In genomic region chr17:83807345-83807744, GRCm38 (mm10) we compare ENCODE assay signal across 17 mouse cellular contexts. TPM values are rescaled to one million over a fixed set of nuclear protein-coding genes. Genes with fewer than 3 reads are reported as not detected.
DNase-seq lines count a peak whose midpoint lies in the region; ATAC-seq and TF ChIP-seq lines count a peak whose summit lies in the region.
"Had no signal": no experiment of that assay in that cellular context is flagged by ENCODE, and none has a peak within 500 bp of the region (broad histone marks: within the 10 kb centered on the region; RNA-seq: fewer than 3 reads in every experiment).

No protein-coding gene starts in this region.

- H3K36me3 ChIP-seq in MEL (ENCODE audit: control insufficient read depth in 1 of 2, insufficient read depth in 2 of 2, low read length in 2 of 2) = peaks cover 0 to 21% of the 10 kb centered on the region in 2 experiments; a peak in 2 of 4 replicates
- peaks cover 79% of the 10 kb centered on the region for H3K36me3 ChIP-seq in liver, embryonic 12.5 days
- H3K36me3 ChIP-seq in spleen, adult 2 months (ENCODE audit: control insufficient read depth, insufficient read depth, low read length) = peaks cover 29% of the 10 kb centered on the region
- H3K36me3 ChIP-seq in hindbrain, embryonic 11.5 days (ENCODE audit: control insufficient read depth, insufficient read depth, low read length) = no peaks in the 10 kb centered on the region

- H3K9ac ChIP-seq in MEL (ENCODE audit: control insufficient read depth, low read depth, low read length, poor library complexity, severe bottlenecking) = peak overlapping the region; percentile 33
- no peak overlapping the region for H3K9ac ChIP-seq in liver, embryonic 12.5 days
- no peak overlapping the region for H3K9ac ChIP-seq in hindbrain, embryonic 11.5 days (ENCODE audit: low read depth, low read length)
- H3K9ac ChIP-seq: embryonic facial prominence, embryonic 13.5 days had no signal

- peak; percentile 22; the same call in 1 of the 2 replicates for ATAC-seq in liver, embryonic 12.5 days
- ATAC-seq in hindbrain, embryonic 11.5 days (ENCODE audit: low FRiP score) = no peak
- ATAC-seq: activated CD4-positive, CD25-positive, alpha-beta regulatory T cell, adult 4 months; hindbrain, embryonic 16.5 days; midbrain, embryonic 16.5 days had no signal

- no peaks in the 10 kb centered on the region; the same call in 1 of the 2 replicates for H3K79me2 ChIP-seq in MEL (ENCODE audit: control insufficient read depth, insufficient read depth, low read length, poor library complexity)

- peaks cover 5 to 22% of the 10 kb centered on the region in 2 experiments for H3K4me1 ChIP-seq in MEL (ENCODE audit: control insufficient read depth in 1 of 2, insufficient read depth in 2 of 2, low read length in 2 of 2)
- peaks cover 55% of the 10 kb centered on the region for H3K4me1 ChIP-seq in liver, embryonic 12.5 days
- H3K4me1 ChIP-seq in spleen, adult 2 months (ENCODE audit: control insufficient read depth, insufficient read depth, insufficient read length) = peaks cover 13% of the 10 kb centered on the region; the same call in 1 of the 2 replicates
- H3K4me1 ChIP-seq in hindbrain, embryonic 11.5 days (replicated peaks; ENCODE audit: control insufficient read depth, insufficient read depth, low read length) = no peaks in the 10 kb centered on the region
- H3K4me1 ChIP-seq: embryonic facial prominence, embryonic 13.5 days; forebrain, embryonic 10.5 days had no signal

- TF ChIP-seq CTCF in MEL (IDR thresholded peaks at IDR 0.05 in 2 of 3, conservative IDR thresholded peaks at IDR 0.05 in 1 of 3; ENCODE audit: control insufficient read depth in 1 of 3, insufficient read depth in 1 of 3, low read depth in 2 of 3, low read length in 3 of 3, poor library complexity in 1 of 3, severe bottlenecking in 1 of 3) = no peak
- no peak for TF ChIP-seq CTCF in spleen, adult 2 months (IDR thresholded peaks at IDR 0.05; ENCODE audit: extremely low read depth, insufficient read depth, insufficient read length, insufficient replicate concordance)

- DNase-seq in A20 (ENCODE audit: low read depth, low spot score) (peak; percentile 89), MEL (ENCODE audit: low read depth, low spot score) (peak; percentile 94)
- peak; percentile 52 to 63 for DNase-seq in spleen, adult 2 months (ENCODE audit: low read depth in 1 of 2, low spot score in 2 of 2)
- DNase-seq in testis, postnatal 14 days (ENCODE audit: low spot score) = no peak
- DNase-seq in retina, postnatal 1 day = no peak
- no peak for DNase-seq in neural tube, embryonic 10.5 days (ENCODE audit: extremely low spot score, low spot score)
- no peak for DNase-seq in hindbrain, embryonic 11.5 days (ENCODE audit: low spot score)

- no peak; a peak in 2 of 4 replicates for TF ChIP-seq EP300 in MEL (IDR thresholded peaks at IDR 0.05; ENCODE audit: low read depth in 1 of 2, low read length in 2 of 2)

- H3K27me3 ChIP-seq in MEL (ENCODE audit: control insufficient read depth in 1 of 2, insufficient read depth in 2 of 2, low read length in 2 of 2) = no peaks in the 10 kb centered on the region
- no peaks in the 10 kb centered on the region for H3K27me3 ChIP-seq in liver, embryonic 12.5 days (replicated peaks)
- H3K27me3 ChIP-seq in spleen, adult 2 months (ENCODE audit: control insufficient read depth, insufficient read depth, low read length) = no peaks in the 10 kb centered on the region
- H3K27me3 ChIP-seq in hindbrain, embryonic 11.5 days (ENCODE audit: control insufficient read depth, insufficient read depth, low read length) = no peaks in the 10 kb centered on the region
- H3K27me3 ChIP-seq: embryonic facial prominence, embryonic 13.5 days had no signal

- H3K27ac ChIP-seq in MEL (ENCODE audit: control insufficient read depth, low read depth, low read length) = peak overlapping the region; percentile 96
- H3K27ac ChIP-seq in liver, embryonic 12.5 days = peak overlapping the region; percentile 70
- H3K27ac ChIP-seq in spleen, adult 2 months (ENCODE audit: insufficient read depth, low read length) = peak overlapping the region; percentile 75
- H3K27ac ChIP-seq in hindbrain, embryonic 11.5 days (ENCODE audit: low read depth, low read length) = no peak overlapping the region
- H3K27ac ChIP-seq: embryonic facial prominence, embryonic 13.5 days; forebrain, embryonic 10.5 days; gastrocnemius, adult 2 months; heart, adult 2 months had no signal

- peak in 1 of 2 experiments; percentile 95; a peak in 2 of 4 replicates for TF ChIP-seq POLR2A in MEL (IDR thresholded peaks at IDR 0.05; ENCODE audit: control insufficient read depth in 1 of 2, insufficient read depth in 1 of 2, low read depth in 1 of 2, low read length in 2 of 2, poor library complexity in 1 of 2)
- TF ChIP-seq POLR2A in spleen, adult 2 months (IDR thresholded peaks at IDR 0.05; ENCODE audit: low read depth, low read length) = no peak; the same call in 1 of the 2 replicates

- no peak for TF ChIP-seq RAD21 in MEL (IDR thresholded peaks at IDR 0.05; ENCODE audit: low read depth, low read length)

- WGBS in liver, embryonic 12.5 days (ENCODE audit: insufficient replicate concordance) = 18% methylated on average over 7 of the region's 7 CpGs
- 15% methylated on average over 7 of the region's 7 CpGs for WGBS in spleen, adult 2 months
- 81% methylated on average over 7 of the region's 7 CpGs for WGBS in hindbrain, embryonic 11.5 days

- no peak overlapping the region for H3K4me2 ChIP-seq in liver, embryonic 12.5 days
- H3K4me2 ChIP-seq in hindbrain, embryonic 11.5 days (replicated peaks; ENCODE audit: low read depth, low read length) = no peak overlapping the region
- H3K4me2 ChIP-seq: embryonic facial prominence, embryonic 13.5 days had no signal

- peak overlapping the region in 1 of 2 experiments; percentile 35; a peak in 2 of 4 replicates for H3K4me3 ChIP-seq in MEL (ENCODE audit: control insufficient read depth in 1 of 2, insufficient read depth in 1 of 2, low read depth in 2 of 2, low read length in 2 of 2)
- no peak overlapping the region for H3K4me3 ChIP-seq in liver, embryonic 12.5 days
- no peak overlapping the region for H3K4me3 ChIP-seq in spleen, adult 2 months (ENCODE audit: extremely low read depth, insufficient read depth, insufficient read length)
- H3K4me3 ChIP-seq in hindbrain, embryonic 11.5 days (ENCODE audit: low read depth, low read length) = no peak overlapping the region
- H3K4me3 ChIP-seq: embryonic facial prominence, embryonic 13.5 days; forebrain, embryonic 10.5 days; gastrocnemius, adult 2 months; heart, adult 2 months had no signal

- no peaks in the 10 kb centered on the region for H3K9me3 ChIP-seq in MEL (replicated peaks; ENCODE audit: insufficient read depth, low read length)
- H3K9me3 ChIP-seq in liver, embryonic 12.5 days (replicated peaks) = no peaks in the 10 kb centered on the region
- H3K9me3 ChIP-seq in hindbrain, embryonic 11.5 days (ENCODE audit: control insufficient read depth, low read length) = no peaks in the 10 kb centered on the region
- H3K9me3 ChIP-seq: embryonic facial prominence, embryonic 13.5 days; forebrain, embryonic 10.5 days had no signal

TF ChIP-seq in MEL, 35 proteins besides CTCF, POLR2A, EP300 and RAD21 (continues in another document):
- TF ChIP-seq UBTF (IDR thresholded peaks at IDR 0.05; ENCODE audit: borderline replicate concordance, insufficient read depth, low read depth, low read length) (no peak), MAX (IDR thresholded peaks at IDR 0.05; ENCODE audit: low read length) (peak; percentile 94), SMC3 (IDR thresholded peaks at IDR 0.05; ENCODE audit: low read depth, low read length) (no peak), GATA1 (IDR thresholded peaks at IDR 0.05; ENCODE audit: low read depth, low read length) (peak; percentile 68), TBP (IDR thresholded peaks at IDR 0.05; ENCODE audit: low read depth, low read length) (peak; percentile 92), BHLHE40 (IDR thresholded peaks at IDR 0.05; ENCODE audit: borderline replicate concordance, low read depth, low read length) (peak; percentile 98), RCOR1 (IDR thresholded peaks at IDR 0.05; ENCODE audit: low read depth, low read length) (no peak), MAZ (IDR thresholded peaks at IDR 0.05; ENCODE audit: low read depth, low read length) (no peak; the same call in 1 of the 2 replicates), NELFE (IDR thresholded peaks at IDR 0.05; ENCODE audit: low read depth, low read length) (peak; percentile 79), TCF12 (IDR thresholded peaks at IDR 0.05; ENCODE audit: low read depth, low read length) (peak; percentile 68; the same call in 1 of the 2 replicates), JUND (IDR thresholded peaks at IDR 0.05; ENCODE audit: low read depth, low read length) (no peak), HCFC1 (IDR thresholded peaks at IDR 0.05; ENCODE audit: low read depth, low read length) (no peak), POLR2AphosphoS5 (IDR thresholded peaks at IDR 0.05; ENCODE audit: borderline replicate concordance, low read depth, low read length) (no peak), MXI1 (IDR thresholded peaks at IDR 0.05; ENCODE audit: low read depth, low read length) (peak; percentile 97), USF1 (IDR thresholded peaks at IDR 0.05; ENCODE audit: low read depth, low read length) (peak; percentile 77), MAFK (IDR thresholded peaks at IDR 0.05; ENCODE audit: borderline replicate concordance, low read depth, low read length) (no peak), USF2 (IDR thresholded peaks at IDR 0.05; ENCODE audit: borderline replicate concordance in 1 of 2, insufficient read depth in 1 of 2, low read depth in 1 of 2, low read length in 2 of 2) (no peak), MYC (IDR thresholded peaks at IDR 0.05; ENCODE audit: low read depth, low read length) (peak; percentile 98), CHD1 (IDR thresholded peaks at IDR 0.05; ENCODE audit: low read depth, low read length) (no peak), E2F4 (IDR thresholded peaks at IDR 0.05; ENCODE audit: borderline replicate concordance, low read depth, low read length) (no peak), CHD2 (IDR thresholded peaks at IDR 0.05; ENCODE audit: low read length) (no peak), POLR2AphosphoS2 (IDR thresholded peaks at IDR 0.05; ENCODE audit: low read length) (peak; percentile 37; the same call in 1 of the 2 replicates), NRF1 (IDR thresholded peaks at IDR 0.05; ENCODE audit: insufficient read depth, low read depth, low read length, poor library complexity, severe bottlenecking) (no peak), GABPA (IDR thresholded peaks at IDR 0.05; ENCODE audit: low read depth, low read length) (no peak)

RNA-seq across cellular contexts. Expression of gene Haao, which starts 40.4 kb away (rescaled TPM):
- total RNA-seq in MEL (2012; rRNA removed) = 1.2 and 1.5 TPM in 2 replicates
- polyA plus RNA-seq in MEL (2012; ENCODE audit: insufficient read depth in 1 of 2, insufficient read length in 2 of 2, low read depth in 1 of 2, low replicate concordance in 2 of 2, missing spikeins in 1 of 2) = 1 to 10 TPM in 1 of 2 experiments, not detected in 1; 2.8 TPM
- polyA plus RNA-seq in liver, embryonic 12.5 days (2016; fragmentation: Nextera tagmentation; extraction: Ambion mirVana) = 7.1 and 7.7 TPM in 2 replicates
- 98.5 and 112 TPM in 2 replicates for polyA plus RNA-seq in spleen, adult 2 months (2012; rRNA removed)
- polyA plus RNA-seq in hindbrain, embryonic 11.5 days (2014; fragmentation: Nextera tagmentation; extraction: Ambion mirVana) = 0.18 TPM in 1 of 2 replicates, not detected in the other
- total RNA-seq: gastrocnemius, adult 2 months; layer of hippocampus, postnatal 10 days had no signal
- polyA plus RNA-seq: neural tube, embryonic 11.5 days had no signal

Comparison
In these comparisons a context has a peak if more than half of its experiments do, and no peak if none do; other contexts are left out.
1. DNase-seq: peak in A20 (single experiment), MEL (single experiment) and spleen, adult 2 months (2 of 2); none in testis, postnatal 14 days (single experiment), retina, postnatal 1 day (single experiment), neural tube, embryonic 10.5 days (single experiment) and hindbrain, embryonic 11.5 days (single experiment).
2. RNA of gene Haao, which starts 40.4 kb away (polyA plus RNA-seq): 98.5 to 112 TPM in spleen, adult 2 months; 7.1 to 7.7 TPM in liver, embryonic 12.5 days, 2.8 TPM in MEL and 0.18 TPM in hindbrain, embryonic 11.5 days; every median in the first group is over 10 times any median in the second.